Mouse (Mus musculus): ENCODE measurements around the gene Glo1. TPM values are rescaled to one million over a fixed set of nuclear protein-coding genes. Genes with fewer than 3 reads are reported as not detected.

The Glo1 gene
- total and polyA plus RNA-seq, 3 experiments: 65.7 to 164 (median 146) TPM

GRCm38 (mm10) chr17:30539098-30539497 is 87.6 kb downstream of the Glo1 start:
- DNase-seq: no peak

GRCm38 (mm10) chr17:30536651-30537050 is 90.0 kb downstream of the Glo1 start:
- 88% methylated on average over 5 of the region's 5 CpGs for WGBS
- DNase-seq: no peak
- intact Hi-C loops (cut with DNase I): no loop called here
- Histone ChIP-seq H3K9ac (ENCODE audit: low read depth, low read length) (no peak overlapping the region), H3K79me2 (replicated peaks; ENCODE audit: control insufficient read depth, insufficient read depth, low read length) (no peaks in the 10 kb centered on the region; the same call in 1 of the 2 replicates), H3K4me3 (no peak overlapping the region), H3K36me3 (ENCODE audit: control insufficient read depth, insufficient read depth, low read length) (no peaks in the 10 kb centered on the region; the same call in 1 of the 2 replicates), H3K27ac (no peak overlapping the region), H3K4me1 (ENCODE audit: control insufficient read depth, insufficient read depth, low read length) (peaks cover 2% of the 10 kb centered on the region), H3K27me3 (ENCODE audit: control insufficient read depth, insufficient read depth, low read length) (no peaks in the 10 kb centered on the region)
- no peak for TF ChIP-seq POLR2A (IDR thresholded peaks at IDR 0.05; ENCODE audit: insufficient read depth, low read depth, low read length)
- no peak for TF ChIP-seq EP300 (IDR thresholded peaks at IDR 0.05; ENCODE audit: insufficient read depth, low read depth, low read length)
- TF ChIP-seq CTCF (IDR thresholded peaks at IDR 0.05): no peak

More at GRCm38 (mm10) chr17:30539098-30539497, 87.6 kb downstream of the Glo1 start:
- Histone ChIP-seq H3K79me2 (replicated peaks; ENCODE audit: control insufficient read depth, insufficient read depth, low read length) (no peaks in the 10 kb centered on the region; the same call in 1 of the 2 replicates), H3K9ac (ENCODE audit: low read depth, low read length) (no peak overlapping the region), H3K4me1 (ENCODE audit: control insufficient read depth, insufficient read depth, low read length) (peaks cover 3% of the 10 kb centered on the region), H3K27me3 (ENCODE audit: control insufficient read depth, insufficient read depth, low read length) (no peaks in the 10 kb centered on the region), H3K36me3 (ENCODE audit: control insufficient read depth, insufficient read depth, low read length) (no peaks in the 10 kb centered on the region; the same call in 1 of the 2 replicates), H3K4me3 (no peak overlapping the region), H3K27ac (no peak overlapping the region)
- intact Hi-C loops (cut with DNase I): no loop called here
- TF ChIP-seq EP300 (IDR thresholded peaks at IDR 0.05; ENCODE audit: insufficient read depth, low read depth, low read length): no peak
- no peak for TF ChIP-seq POLR2A (IDR thresholded peaks at IDR 0.05; ENCODE audit: insufficient read depth, low read depth, low read length)
- no peak for TF ChIP-seq CTCF (IDR thresholded peaks at IDR 0.05)
- WGBS: 19% methylated on average over 8 of the region's 8 CpGs

Other genes starting within 250 kb of the Glo1 start
- 10 to 100 TPM; 20.9 to 22.0 TPM for gene Btbd9, start 50.4 kb downstream of the Glo1 start, total RNA-seq (2021)
- gene Btbd9, start 50.4 kb downstream of the Glo1 start, polyA plus RNA-seq (2012; rRNA removed): 8.1 and 10.1 TPM in 2 replicates
- 1 to 10 TPM in 1 of 2 experiments, under 1 TPM in 1; 0.97 to 1.2 TPM for gene Dnah8, start 2.5 kb downstream of the Glo1 start, total RNA-seq (2021)
- gene Dnah8, start 2.5 kb downstream of the Glo1 start, polyA plus RNA-seq (2012; rRNA removed): 0.45 and 1.00 TPM in 2 replicates